Mouse (Mus musculus) limb, embryonic 11.5 days (tissue): Measurements from ENCODE around the gene Aldh3a2. TPM values are rescaled to one million over a fixed set of nuclear protein-coding genes. Genes with fewer than 3 reads are reported as not detected.
A peak's percentile ranks its signal among the peaks of the same experiment; 100 is the strongest.

ENCODE experiments used
- ATAC-seq: fragments of 200-750 bp; cut with Nextera tagmentation; 2 replicates; pipeline ENCODE4 v1.8.0; 2017; ENCODE audit warnings: low read depth; ENCODE audit not compliant: insufficient number of reproducible peaks, low FRiP score, low TSS enrichment
- DNase-seq: peaks from one replicate; pipeline ENCODE4 v3.0.0-alpha.2; 2015; ENCODE audit warnings: low spot score
- H3K27ac ChIP-seq: fragments of 300-500 bp; sonication (generic); replicated peaks from 2 replicates; pipeline ENCODE4 v1.5.1; 2014; ENCODE audit warnings: low read depth, mild to moderate bottlenecking, low read length
- H3K27me3 ChIP-seq: fragments of 300-500 bp; sonication (generic); 2 replicates; pipeline ENCODE4 v1.6.1; 2014; ENCODE audit warnings: mild to moderate bottlenecking, low read length, mixed read lengths; ENCODE audit not compliant: control insufficient read depth, insufficient read depth
- H3K36me3 ChIP-seq: fragments of 300-500 bp; sonication (generic); 2 replicates; pipeline ENCODE4 v1.6.1; 2014; ENCODE audit warnings: mild to moderate bottlenecking, low read length, moderate library complexity, mixed read lengths; ENCODE audit not compliant: control insufficient read depth, insufficient read depth
- H3K4me1 ChIP-seq: fragments of 300-500 bp; sonication (generic); 2 replicates; pipeline ENCODE4 v1.6.1; 2014; ENCODE audit warnings: low read length, mixed read lengths; ENCODE audit not compliant: control insufficient read depth, insufficient read depth
- H3K4me2 ChIP-seq: fragments of 300-500 bp; sonication (generic); 2 replicates; pipeline ENCODE4 v1.6.1; 2014; ENCODE audit warnings: low read depth, mild to moderate bottlenecking, moderate library complexity; ENCODE audit not compliant: severe bottlenecking
- H3K4me3 ChIP-seq: fragments of 300-500 bp; sonication (generic); 2 replicates; pipeline ENCODE4 v1.5.1; 2014; ENCODE audit warnings: low read depth, low read length
- H3K9ac ChIP-seq: fragments of 300-500 bp; sonication (generic); 2 replicates; pipeline ENCODE4 v1.6.1; 2014; ENCODE audit warnings: mild to moderate bottlenecking, low read length
- H3K9me3 ChIP-seq: fragments of 300-500 bp; sonication (generic); 2 replicates; pipeline ENCODE4 v1.6.1; 2016; ENCODE audit warnings: low read length; ENCODE audit not compliant: control insufficient read depth
- WGBS: fragments of 180-500 bp; shearing (Covaris S2); extraction: QIAGEN DNeasy Blood & Tissue Kit; methylation state at CpG from one replicate; pipeline ENCODE4 v1.1.7; 2014; 5-methylcytosine and 5-hydroxymethylcytosine counted together
- polyA plus RNA-seq: library from polyadenylated mRNA; unstranded; fragments of >200 nt; fragmentation: Nextera tagmentation; extraction: Ambion mirVana; gene quantifications from 2 replicates; pipeline ENCODE4 v1.2.1, GENCODE M21; 2014

Aldh3a2 gene
- polyA plus RNA-seq, 1 experiment from 2014 or later, result 16.8 TPM

DNA sequence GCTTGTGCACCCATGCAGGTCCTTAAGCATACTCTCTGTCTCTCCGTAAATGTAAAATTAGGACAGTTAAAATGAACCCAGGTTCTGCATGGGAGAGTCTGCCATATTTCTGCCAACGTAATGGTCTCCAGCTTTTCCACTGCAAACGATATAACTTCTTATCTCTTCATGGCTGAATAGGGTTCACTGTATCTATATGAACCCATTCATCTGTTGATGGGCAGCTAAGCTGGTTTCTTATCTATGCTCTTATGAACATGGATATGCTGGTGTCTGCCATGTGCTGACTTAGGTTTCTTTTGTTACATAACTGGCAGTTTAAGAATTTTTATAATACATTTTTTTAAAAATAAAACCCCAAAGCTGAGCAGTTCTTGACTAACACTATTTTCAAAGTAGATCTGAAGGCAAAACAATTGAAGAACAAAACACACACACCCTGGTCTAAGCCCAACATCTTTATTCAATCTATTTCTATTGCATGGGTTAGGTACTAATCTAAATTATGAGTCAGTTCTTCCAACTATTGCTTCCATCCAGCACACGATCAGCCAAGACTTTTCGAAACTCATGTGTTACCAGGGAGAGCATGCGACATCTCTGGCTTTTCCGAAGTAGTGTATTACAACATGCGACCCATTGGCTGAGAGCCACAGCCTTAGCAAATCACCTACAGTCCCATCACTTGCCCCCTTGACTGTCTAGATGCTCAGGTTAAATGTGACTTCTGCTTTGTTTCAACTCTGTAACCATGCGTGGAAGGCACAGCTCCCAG, 44.1 kb downstream of the Aldh3a2 start:
- Histone ChIP-seq H3K9ac (no peak overlapping the region), H3K4me2 (no peak overlapping the region), H3K9me3 (no peaks in the 10 kb centered on the region), H3K4me1 (no peaks in the 10 kb centered on the region), H3K36me3 (no peaks in the 10 kb centered on the region), H3K4me3 (no peak overlapping the region), H3K27ac (no peak overlapping the region), H3K27me3 (no peaks in the 10 kb centered on the region)
- ATAC-seq, result no peak
- no peak for DNase-seq
- whole genome bisulfite sequencing, result 92% methylated on average over 9 of the region's 9 CpGs

DNA sequence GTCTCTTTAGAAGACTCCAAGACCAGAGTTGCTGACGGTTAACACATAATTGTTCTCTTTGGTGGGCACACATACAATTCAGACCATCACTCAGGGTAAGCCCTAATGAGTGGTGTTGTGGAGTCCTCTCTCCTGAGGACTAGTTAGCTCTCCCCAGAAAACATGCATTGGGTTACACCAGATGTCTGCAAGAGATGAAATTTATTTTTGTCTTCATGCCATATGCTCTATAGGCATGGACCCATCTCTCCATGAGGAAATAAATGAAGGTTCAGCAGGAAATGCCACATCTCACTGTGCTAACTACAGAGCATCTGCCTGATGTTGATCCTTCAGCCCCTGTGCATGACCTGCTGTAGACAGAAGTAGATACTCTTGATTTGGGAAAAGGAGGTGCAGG, 45.3 kb downstream of the Aldh3a2 start:
- Histone ChIP-seq H3K9me3 (no peaks in the 10 kb centered on the region), H3K4me2 (no peak overlapping the region), H3K4me3 (no peak overlapping the region), H3K4me1 (no peaks in the 10 kb centered on the region), H3K27ac (no peak overlapping the region), H3K36me3 (no peaks in the 10 kb centered on the region), H3K9ac (no peak overlapping the region), H3K27me3 (no peaks in the 10 kb centered on the region)
- DNase-seq (no peak), ATAC-seq (no peak)
- 56% methylated on average over 1 of the region's 1 CpGs for WGBS

DNA sequence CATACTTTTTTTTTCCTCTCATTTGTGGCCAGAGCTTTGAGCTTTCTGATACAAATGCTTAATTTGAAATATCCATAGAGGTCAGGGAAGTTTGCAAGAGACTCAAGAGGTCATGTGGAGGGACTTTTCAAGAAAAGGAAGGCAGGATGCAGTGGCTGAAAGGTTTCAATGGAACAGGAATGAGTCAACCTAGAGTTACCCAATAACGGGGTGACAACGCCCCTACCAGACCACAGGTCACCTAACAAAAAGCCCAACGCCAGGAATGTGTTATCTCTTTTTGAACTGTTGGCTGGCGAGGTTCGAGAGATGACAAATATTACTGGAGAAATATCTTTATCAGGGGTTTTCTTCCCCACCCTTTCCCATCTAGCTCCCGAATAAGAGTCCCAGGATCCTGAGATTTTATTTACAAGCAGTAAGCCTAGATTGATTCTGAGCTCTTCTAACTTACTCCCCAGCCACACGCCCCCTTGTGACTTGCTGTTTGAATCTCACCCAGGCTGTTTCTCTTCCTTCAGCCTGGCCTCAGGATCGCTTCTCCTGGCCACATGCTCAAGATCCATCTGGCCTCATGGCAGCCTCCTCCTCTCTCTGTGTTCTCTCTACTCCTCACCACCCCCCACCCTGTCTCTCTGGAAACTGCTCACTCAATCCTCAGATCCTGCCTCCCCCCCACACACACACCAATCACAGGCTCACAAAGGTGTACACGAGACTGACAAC, 46.9 kb downstream of the Aldh3a2 start:
- Histone ChIP-seq H3K4me2 (no peak overlapping the region), H3K4me3 (no peak overlapping the region), H3K9ac (no peak overlapping the region), H3K36me3 (no peaks in the 10 kb centered on the region), H3K4me1 (no peaks in the 10 kb centered on the region), H3K9me3 (no peaks in the 10 kb centered on the region), H3K27me3 (no peaks in the 10 kb centered on the region), H3K27ac (no peak overlapping the region)
- ATAC-seq (no peak), DNase-seq (no peak)
- WGBS, result 73% methylated on average over 9 of the region's 9 CpGs

DNA sequence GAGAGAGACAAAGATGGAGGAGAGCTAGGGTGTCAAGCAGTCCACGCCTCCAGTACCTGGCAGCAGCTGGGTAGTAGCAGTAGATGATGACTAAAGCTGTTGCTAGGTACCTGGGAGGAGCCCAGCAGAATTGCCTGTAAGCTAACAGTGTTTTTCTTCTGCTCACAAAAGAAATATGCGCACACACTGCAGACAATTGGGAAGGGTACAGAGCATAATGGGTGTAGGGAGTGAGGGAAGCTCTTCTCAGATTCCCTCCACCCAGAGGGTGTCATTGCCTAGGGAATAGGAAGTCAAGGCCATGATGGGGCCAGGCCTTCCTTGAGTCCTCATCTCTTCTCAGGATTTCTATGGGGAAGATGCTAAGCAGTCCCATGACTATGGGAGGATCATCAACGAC, 51.3 kb downstream of the Aldh3a2 start:
- DNase-seq, result no peak
- Histone ChIP-seq H3K9ac (no peak overlapping the region), H3K36me3 (no peaks in the 10 kb centered on the region), H3K27me3 (peaks cover 13% of the 10 kb centered on the region), H3K4me3 (no peak overlapping the region), H3K9me3 (no peaks in the 10 kb centered on the region), H3K4me2 (no peak overlapping the region), H3K4me1 (no peaks in the 10 kb centered on the region), H3K27ac (no peak overlapping the region)
- ATAC-seq, result no peak
- 81% methylated on average over 3 of the region's 3 CpGs for WGBS

DNA sequence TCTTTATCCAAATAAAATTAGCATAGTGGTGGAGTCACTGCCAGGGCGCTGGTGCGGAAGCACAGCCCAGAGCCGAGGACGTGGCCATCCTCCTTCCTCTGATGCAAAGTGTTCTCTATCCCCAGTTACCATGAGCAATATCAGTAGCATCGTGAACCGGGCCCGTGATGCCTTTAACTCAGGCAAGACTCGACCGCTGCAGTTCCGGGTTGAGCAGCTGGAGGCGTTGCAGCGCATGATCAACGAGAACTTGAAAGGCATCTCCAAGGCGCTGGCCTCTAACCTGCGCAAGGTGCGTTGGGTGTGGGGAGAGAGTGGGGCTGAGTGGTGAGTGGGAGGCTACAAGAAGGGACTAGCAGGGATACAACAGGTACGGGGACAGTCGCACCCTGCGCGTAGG, 55.2 kb downstream of the Aldh3a2 start:
- H3K9me3 ChIP-seq, result no peaks in the 10 kb centered on the region
- no peak overlapping the region for H3K9ac ChIP-seq
- no peak overlapping the region for H3K4me3 ChIP-seq
- ATAC-seq (no peak), DNase-seq (no peak)
- H3K4me1 ChIP-seq, result peaks cover 4% of the 10 kb centered on the region
- no peaks in the 10 kb centered on the region for H3K36me3 ChIP-seq
- no peak overlapping the region for H3K27ac ChIP-seq
- WGBS, result 37% methylated on average over 20 of the region's 20 CpGs
- peaks cover 14% of the 10 kb centered on the region for H3K27me3 ChIP-seq
- no peak overlapping the region for H3K4me2 ChIP-seq

DNA sequence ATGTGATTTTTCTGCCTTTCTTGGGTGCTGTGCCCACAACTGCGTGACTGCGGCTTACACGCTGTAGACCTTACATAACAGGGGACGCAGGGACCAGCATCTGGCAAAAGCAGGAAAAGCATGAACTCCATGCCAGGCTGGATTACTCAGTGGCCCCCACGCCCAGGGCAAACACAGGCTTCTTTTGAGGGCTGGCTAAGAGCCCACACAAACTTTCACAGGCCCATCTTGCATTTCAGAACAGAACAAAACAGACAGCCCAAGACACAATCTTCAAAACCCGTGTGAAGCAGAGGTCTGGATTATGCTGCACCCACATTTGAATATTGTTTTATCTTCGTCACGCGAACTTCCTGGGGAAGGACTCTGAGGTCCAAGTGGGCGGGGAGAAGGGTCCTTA, 58.9 kb downstream of the Aldh3a2 start:
- 85% methylated on average over 10 of the region's 10 CpGs for WGBS
- no peak overlapping the region for H3K9ac ChIP-seq
- H3K4me1 ChIP-seq, result peaks cover 4% of the 10 kb centered on the region
- no peaks in the 10 kb centered on the region for H3K9me3 ChIP-seq
- no peaks in the 10 kb centered on the region for H3K36me3 ChIP-seq
- H3K27me3 ChIP-seq, result peaks cover 9% of the 10 kb centered on the region
- no peak for ATAC-seq
- no peak overlapping the region for H3K4me2 ChIP-seq
- no peak overlapping the region for H3K4me3 ChIP-seq
- H3K27ac ChIP-seq, result no peak overlapping the region
- no peak for DNase-seq

DNA sequence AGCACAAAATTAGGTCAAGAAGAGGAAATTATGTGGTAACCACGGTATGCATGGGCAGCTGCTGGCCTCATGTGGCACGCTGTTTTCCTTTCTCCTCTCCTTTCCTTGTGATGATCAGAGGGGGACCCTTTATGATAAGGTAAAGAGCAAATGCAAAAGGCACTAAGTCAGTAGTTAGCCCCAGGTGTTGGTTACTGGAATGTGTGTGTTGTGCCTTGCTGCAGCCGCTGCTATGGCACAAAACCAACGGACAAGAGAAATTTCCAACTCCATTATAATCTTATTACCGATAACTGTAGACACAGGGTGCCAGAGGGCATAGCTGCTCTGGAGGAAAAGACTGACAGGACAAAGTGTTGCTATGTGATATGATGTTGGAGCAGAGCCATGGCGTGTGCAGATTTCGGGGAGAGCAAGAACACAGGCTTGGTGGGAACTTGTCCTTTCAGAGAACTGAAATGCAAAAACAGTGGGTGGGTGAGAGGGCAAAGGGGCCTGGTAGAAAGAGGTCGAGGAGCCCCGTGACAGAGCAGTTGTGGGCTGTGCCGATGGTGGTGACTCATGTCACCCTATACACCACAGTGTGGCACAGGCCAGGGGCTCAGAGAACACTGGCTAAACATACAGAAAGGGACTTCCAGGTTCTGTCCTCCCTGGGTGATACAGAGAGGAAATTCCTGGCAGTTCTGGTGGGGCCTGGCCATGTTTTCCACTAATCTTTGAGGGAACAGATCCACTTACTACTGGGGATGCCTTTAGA, 59.6 kb downstream of the Aldh3a2 start, which contains the start of gene Aldh3a1:
TSS of gene Aldh3a1 (plus strand) at position 51 of the 760 bp plus-strand sequence.
- DNase-seq, result peak; percentile 34
- peaks cover 7% of the 10 kb centered on the region for H3K27me3 ChIP-seq
- no peak within 1 kb of the TSS for H3K9ac ChIP-seq
- H3K4me2 ChIP-seq, result no peak within 1 kb of the TSS
- H3K9me3 ChIP-seq, result no peaks in the 10 kb centered on the region
- 65% methylated on average over 10 of the region's 10 CpGs for WGBS
- H3K27ac ChIP-seq, result peak within 1 kb of the TSS; percentile 39; the same call in 1 of the 2 replicates
- H3K4me3 ChIP-seq, result no peak within 1 kb of the TSS
- peaks cover 4% of the 10 kb centered on the region for H3K4me1 ChIP-seq
- no peaks in the 10 kb centered on the region for H3K36me3 ChIP-seq
- ATAC-seq, result no peak

DNA sequence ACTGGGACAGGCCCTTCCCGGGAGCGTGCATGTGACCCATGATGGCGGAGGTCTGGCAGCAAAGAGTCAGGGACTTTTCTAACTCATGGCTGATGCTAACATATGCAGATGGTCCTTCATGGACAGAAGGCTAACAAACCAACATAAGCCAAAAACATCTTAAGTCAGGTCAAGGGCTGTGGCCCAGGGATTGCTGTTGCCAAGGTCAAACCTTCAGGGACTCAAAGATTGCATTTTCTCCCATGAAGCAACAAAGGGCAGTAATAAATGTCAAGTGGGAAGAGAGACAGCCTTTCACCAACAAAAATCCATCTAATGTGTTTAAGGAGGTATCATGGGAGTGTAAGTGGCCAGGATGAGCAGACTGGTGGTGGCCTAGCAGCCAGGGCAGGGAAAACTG, 61.1 kb downstream of the Aldh3a2 start:
- H3K27ac ChIP-seq, result no peak overlapping the region
- 0 out of 2 replicates have a peak, but pooled peaks cover 4% of the 10 kb centered on the region for H3K27me3 ChIP-seq
- WGBS, result 90% methylated on average over 3 of the region's 3 CpGs
- H3K9me3 ChIP-seq, result no peaks in the 10 kb centered on the region
- H3K4me2 ChIP-seq, result no peak overlapping the region
- no peak overlapping the region for H3K9ac ChIP-seq
- H3K36me3 ChIP-seq, result no peaks in the 10 kb centered on the region
- no peak for ATAC-seq
- no peak for DNase-seq
- no peak overlapping the region for H3K4me3 ChIP-seq
- H3K4me1 ChIP-seq, result peaks cover 4% of the 10 kb centered on the region
